Mouse (Mus musculus): ENCODE data around the gene Gm10382. TPM values are rescaled to one million over a fixed set of nuclear protein-coding genes. Genes with fewer than 3 reads are reported as not detected.
A peak's percentile ranks its signal among the peaks of the same experiment; 100 is the strongest.

Gm10382 gene
- total and polyA plus RNA-seq, 3 experiments: 0.65 to 0.96 TPM; not detected in 1

DNA sequence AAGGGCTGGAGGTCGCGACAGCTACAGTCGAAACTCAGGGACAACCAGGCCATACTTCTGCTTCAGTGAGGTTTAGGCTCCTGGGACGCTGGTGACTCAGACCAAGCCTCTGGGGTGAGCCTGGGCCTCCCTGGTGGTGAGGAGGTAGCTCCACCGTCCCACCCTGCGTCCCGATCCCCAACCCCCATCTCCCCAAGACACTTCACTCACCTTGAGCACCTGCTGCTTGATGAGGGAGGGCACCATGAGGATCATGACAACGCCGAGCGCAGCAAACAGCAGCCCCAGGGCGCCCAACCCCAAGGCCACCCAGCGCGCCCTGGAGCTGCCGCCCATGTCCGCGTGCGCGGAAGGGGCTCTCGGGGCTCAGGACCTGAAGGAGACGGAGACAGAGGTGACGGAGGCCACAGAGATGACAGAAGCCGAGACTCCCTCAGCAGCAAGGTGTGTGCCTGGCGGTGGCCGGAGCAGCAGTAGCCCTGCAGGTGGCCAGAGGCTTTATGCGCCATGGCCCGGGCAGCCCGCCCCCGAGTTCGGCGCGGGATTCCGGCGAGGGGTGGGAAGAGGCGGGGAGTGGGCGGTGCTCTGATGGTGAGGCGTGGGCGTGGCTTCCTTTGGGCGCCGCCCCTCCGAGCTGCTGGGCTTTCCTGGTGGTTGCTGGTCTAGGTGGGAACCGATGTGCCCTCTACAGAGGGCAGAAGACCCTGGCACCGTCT lies 48.4 kb upstream of the Gm10382 start, which contains the start of gene Scarb1:
Scarb1 (minus strand) TSS at position 548 of the 716 bp plus-strand sequence.
- H3K27ac ChIP-seq (ENCODE audit: control insufficient read depth, low read depth, low read length): peak within 1 kb of the TSS; percentile 62
- TF ChIP-seq E2F4 (IDR thresholded peaks at IDR 0.05; ENCODE audit: borderline replicate concordance, low read depth, low read length): no peak
- no peak for TF ChIP-seq MYB (IDR thresholded peaks at IDR 0.05; ENCODE audit: low read depth, low read length)
- TF ChIP-seq SMC3 (IDR thresholded peaks at IDR 0.05; ENCODE audit: low read depth, low read length): no peak
- TF ChIP-seq ZKSCAN1 (IDR thresholded peaks at IDR 0.05; ENCODE audit: low read depth, low read length): no peak
- TF ChIP-seq HCFC1 (IDR thresholded peaks at IDR 0.05; ENCODE audit: low read depth, low read length): no peak
- no peak for TF ChIP-seq TAL1 (IDR thresholded peaks at IDR 0.05; ENCODE audit: low read length)
- TF ChIP-seq POLR2AphosphoS2 (IDR thresholded peaks at IDR 0.05; ENCODE audit: low read length): peak; percentile 60; the same call in 1 of the 2 replicates
- no peak for TF ChIP-seq CHD2 (IDR thresholded peaks at IDR 0.05; ENCODE audit: low read length)
- TF ChIP-seq BHLHE40 (IDR thresholded peaks at IDR 0.05; ENCODE audit: borderline replicate concordance, low read depth, low read length): no peak
- TF ChIP-seq ZMIZ1 (IDR thresholded peaks at IDR 0.05; ENCODE audit: low read depth, low read length): peak; percentile 85
- TF ChIP-seq ZC3H11A (IDR thresholded peaks at IDR 0.05; ENCODE audit: low read depth, low read length): no peak
- 0 out of 2 replicates have a peak, but pooled peaks have one; percentile 5 for TF ChIP-seq NRF1 (IDR thresholded peaks at IDR 0.05; ENCODE audit: insufficient read depth, low read depth, low read length, poor library complexity, severe bottlenecking)
- TF ChIP-seq KAT2A (conservative IDR thresholded peaks at IDR 0.05; ENCODE audit: low read depth, low read length): no peak
- TF ChIP-seq ZNF384 (IDR thresholded peaks at IDR 0.05; ENCODE audit: low read depth, low read length): no peak
- no peak for TF ChIP-seq MYC (IDR thresholded peaks at IDR 0.05; ENCODE audit: low read depth, low read length)
- TF ChIP-seq RCOR1 (IDR thresholded peaks at IDR 0.05; ENCODE audit: low read depth, low read length): no peak
- peak; percentile 78 to 95 for TF ChIP-seq POLR2A (IDR thresholded peaks at IDR 0.05; ENCODE audit: control insufficient read depth in 1 of 2, insufficient read depth in 1 of 2, low read depth in 1 of 2, low read length in 2 of 2, poor library complexity in 1 of 2)
- peak; percentile 52 for TF ChIP-seq SIN3A (IDR thresholded peaks at IDR 0.05; ENCODE audit: low read length)
- TF ChIP-seq UBTF (IDR thresholded peaks at IDR 0.05; ENCODE audit: borderline replicate concordance, insufficient read depth, low read depth, low read length): no peak
- TF ChIP-seq MAZ (IDR thresholded peaks at IDR 0.05; ENCODE audit: low read depth, low read length): peak; percentile 46
- peak; percentile 62; the same call in 1 of the 2 replicates for TF ChIP-seq POLR2AphosphoS5 (IDR thresholded peaks at IDR 0.05; ENCODE audit: borderline replicate concordance, low read depth, low read length)
- peak; percentile 96 for TF ChIP-seq NELFE (IDR thresholded peaks at IDR 0.05; ENCODE audit: low read depth, low read length)
- peak; percentile 42; the same call in 1 of the 2 replicates for TF ChIP-seq ELF1 (IDR thresholded peaks at IDR 0.05; ENCODE audit: low read depth, low read length)
- no peak for TF ChIP-seq CHD1 (IDR thresholded peaks at IDR 0.05; ENCODE audit: low read depth, low read length)
- TF ChIP-seq USF1 (IDR thresholded peaks at IDR 0.05; ENCODE audit: low read depth, low read length): no peak
- TF ChIP-seq ETS1 (IDR thresholded peaks at IDR 0.05; ENCODE audit: low read depth, low read length): no peak
- no peak for TF ChIP-seq GABPA (IDR thresholded peaks at IDR 0.05; ENCODE audit: low read depth, low read length)
- peak; percentile 97 for TF ChIP-seq MXI1 (IDR thresholded peaks at IDR 0.05; ENCODE audit: low read depth, low read length)
- TF ChIP-seq TCF12 (IDR thresholded peaks at IDR 0.05; ENCODE audit: low read depth, low read length): peak; percentile 48; the same call in 1 of the 2 replicates
- TF ChIP-seq TBP (IDR thresholded peaks at IDR 0.05; ENCODE audit: low read depth, low read length): peak; percentile 76
- no peak for TF ChIP-seq USF2 (IDR thresholded peaks at IDR 0.05; ENCODE audit: borderline replicate concordance in 1 of 2, insufficient read depth in 1 of 2, low read depth in 1 of 2, low read length in 2 of 2)
- TF ChIP-seq MEF2A (IDR thresholded peaks at IDR 0.05; ENCODE audit: extremely low read depth, insufficient replicate concordance, low read depth, low read length, poor library complexity, severe bottlenecking): no peak
- 0 out of 2 replicates have a peak, but pooled peaks have one; percentile 35 for TF ChIP-seq MAX (IDR thresholded peaks at IDR 0.05; ENCODE audit: low read length)
- peak; percentile 93 for DNase-seq (ENCODE audit: low read depth, low spot score)
- H3K4me1 ChIP-seq (ENCODE audit: control insufficient read depth in 1 of 2, insufficient read depth in 2 of 2, low read length in 2 of 2): peaks cover 3 to 19% of the 10 kb centered on the region in 2 experiments
- H3K9me3 ChIP-seq (replicated peaks; ENCODE audit: insufficient read depth, low read length): no peaks in the 10 kb centered on the region
- peak within 1 kb of the TSS; percentile 74 for H3K9ac ChIP-seq (ENCODE audit: control insufficient read depth, low read depth, low read length, poor library complexity, severe bottlenecking)
- peak within 1 kb of the TSS; percentile 68 to 85 for H3K4me3 ChIP-seq (ENCODE audit: control insufficient read depth in 1 of 2, insufficient read depth in 1 of 2, low read depth in 2 of 2, low read length in 2 of 2)
- peaks cover 45% of the 10 kb centered on the region for H3K79me2 ChIP-seq (ENCODE audit: control insufficient read depth, insufficient read depth, low read length, poor library complexity)
- H3K27me3 ChIP-seq (ENCODE audit: control insufficient read depth in 1 of 2, insufficient read depth in 2 of 2, low read length in 2 of 2): no peaks in the 10 kb centered on the region
- peaks cover 3 to 9% of the 10 kb centered on the region in 2 experiments for H3K36me3 ChIP-seq (ENCODE audit: control insufficient read depth in 1 of 2, insufficient read depth in 2 of 2, low read length in 2 of 2)

Measured in MEL (cell line).